Mouse (Mus musculus): ENCODE results near the gene Zmynd8. TPM values are rescaled to one million over a fixed set of nuclear protein-coding genes. Genes with fewer than 3 reads are reported as not detected.

Zmynd8 gene
- polyA plus RNA-seq, 1 experiment, result 237 TPM

DNA sequence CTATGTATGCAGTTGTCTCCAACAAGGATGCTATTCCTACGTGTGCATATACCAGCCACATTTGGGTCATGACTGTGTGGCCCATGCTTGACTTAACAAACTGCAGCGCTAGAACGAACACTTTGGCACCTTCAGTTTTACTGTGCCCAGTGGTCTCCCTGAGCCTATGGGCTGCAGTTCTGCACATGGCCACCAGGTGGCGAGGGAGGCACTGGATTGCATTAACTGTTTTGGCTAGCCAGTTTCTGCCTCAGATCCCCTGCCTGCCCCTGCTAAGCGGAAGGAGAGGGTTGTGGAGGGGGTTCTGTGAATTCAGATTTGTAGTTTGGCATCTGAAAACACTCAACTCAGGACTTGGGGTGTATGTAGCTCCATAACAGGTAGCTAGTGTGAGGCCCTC lies 116.5 kb downstream of the Zmynd8 start:
- no peaks in the 10 kb centered on the region for H3K36me3 ChIP-seq (ENCODE audit: control insufficient read depth, insufficient read depth, low read length, poor library complexity, severe bottlenecking)
- no peak overlapping the region for H3K27ac ChIP-seq (ENCODE audit: insufficient read depth, low read length)
- H3K4me1 ChIP-seq (ENCODE audit: control insufficient read depth, insufficient read depth, low read length), result peaks cover 3% of the 10 kb centered on the region
- no peaks in the 10 kb centered on the region for H3K27me3 ChIP-seq (ENCODE audit: control insufficient read depth, insufficient read depth, low read length, poor library complexity, severe bottlenecking)
- no peak overlapping the region for H3K9ac ChIP-seq (ENCODE audit: low read depth, poor library complexity, severe bottlenecking)
- no peak for TF ChIP-seq EP300 (IDR thresholded peaks at IDR 0.05; ENCODE audit: insufficient read depth, low read depth, low read length)
- TF ChIP-seq POLR2A (IDR thresholded peaks at IDR 0.05; ENCODE audit: insufficient read depth, low read length), result no peak
- TF ChIP-seq CTCF (IDR thresholded peaks at IDR 0.05; ENCODE audit: low read depth, low read length), result peak; percentile 99
- H3K9me3 ChIP-seq (replicated peaks; ENCODE audit: control insufficient read depth, insufficient read depth, low read length, poor library complexity, severe bottlenecking), result no peaks in the 10 kb centered on the region
- no peak overlapping the region for H3K4me3 ChIP-seq (ENCODE audit: low read depth, low read length)

DNA sequence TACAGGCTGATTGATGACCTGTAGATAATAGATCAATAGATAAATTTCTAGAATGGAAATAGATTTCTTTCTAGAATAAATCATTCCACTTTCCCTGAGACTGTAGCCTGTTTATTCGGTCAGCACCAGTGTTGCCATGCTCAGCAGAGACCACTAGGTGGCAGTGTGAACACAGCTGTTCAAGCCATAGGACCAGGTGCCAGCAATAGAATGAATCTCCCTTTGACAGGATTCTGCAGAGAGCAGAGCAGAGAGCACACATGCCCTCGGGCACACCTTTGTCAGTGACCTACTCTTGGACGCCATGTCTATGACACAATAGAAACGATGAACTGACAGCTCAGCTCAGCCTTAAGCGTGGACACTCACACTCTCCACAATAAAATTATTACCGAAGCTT lies 119.9 kb downstream of the Zmynd8 start:
- no peaks in the 10 kb centered on the region for H3K36me3 ChIP-seq (ENCODE audit: control insufficient read depth, insufficient read depth, low read length, poor library complexity, severe bottlenecking)
- H3K9me3 ChIP-seq (replicated peaks; ENCODE audit: control insufficient read depth, insufficient read depth, low read length, poor library complexity, severe bottlenecking), result no peaks in the 10 kb centered on the region; the same call in 1 of the 2 replicates
- H3K4me3 ChIP-seq (ENCODE audit: low read depth, low read length), result no peak overlapping the region
- no peak overlapping the region for H3K9ac ChIP-seq (ENCODE audit: low read depth, poor library complexity, severe bottlenecking)
- H3K27me3 ChIP-seq (ENCODE audit: control insufficient read depth, insufficient read depth, low read length, poor library complexity, severe bottlenecking), result no peaks in the 10 kb centered on the region
- no peaks in the 10 kb centered on the region for H3K4me1 ChIP-seq (ENCODE audit: control insufficient read depth, insufficient read depth, low read length)
- H3K27ac ChIP-seq (ENCODE audit: insufficient read depth, low read length), result no peak overlapping the region
- TF ChIP-seq POLR2A (IDR thresholded peaks at IDR 0.05; ENCODE audit: insufficient read depth, low read length) (no peak), EP300 (IDR thresholded peaks at IDR 0.05; ENCODE audit: insufficient read depth, low read depth, low read length) (no peak), CTCF (IDR thresholded peaks at IDR 0.05; ENCODE audit: low read depth, low read length) (peak; percentile 96)

DNA sequence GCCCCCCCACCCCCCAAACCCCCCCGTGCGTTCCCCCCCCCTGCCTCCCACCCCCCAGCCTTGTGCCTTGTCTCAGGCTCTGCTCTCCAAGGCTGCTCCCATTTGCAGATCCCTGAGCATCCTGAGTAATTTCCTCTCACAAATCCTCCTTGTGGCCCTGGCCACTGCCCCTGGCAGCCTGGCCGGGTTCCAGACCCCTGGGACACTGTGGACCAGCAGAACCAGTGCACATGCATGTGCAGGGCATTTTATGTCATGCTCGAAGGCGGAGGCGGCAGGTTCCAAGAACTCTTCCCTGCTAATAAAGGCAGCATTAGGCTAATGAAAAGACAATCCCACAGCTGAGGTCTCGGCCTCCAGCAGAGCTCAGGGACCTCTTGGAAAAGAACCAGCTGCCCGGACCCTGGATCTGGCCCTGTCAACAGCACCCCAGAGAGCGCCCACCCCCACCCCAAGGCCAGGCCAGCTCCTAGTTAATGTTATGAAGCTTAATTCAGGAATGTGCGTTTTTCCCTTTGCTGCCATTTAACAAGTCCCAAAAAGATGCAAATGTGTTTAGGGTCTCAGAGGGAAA lies 129.4 kb downstream of the Zmynd8 start:
- H3K36me3 ChIP-seq (ENCODE audit: control insufficient read depth, insufficient read depth, low read length, poor library complexity, severe bottlenecking), result no peaks in the 10 kb centered on the region

DNA sequence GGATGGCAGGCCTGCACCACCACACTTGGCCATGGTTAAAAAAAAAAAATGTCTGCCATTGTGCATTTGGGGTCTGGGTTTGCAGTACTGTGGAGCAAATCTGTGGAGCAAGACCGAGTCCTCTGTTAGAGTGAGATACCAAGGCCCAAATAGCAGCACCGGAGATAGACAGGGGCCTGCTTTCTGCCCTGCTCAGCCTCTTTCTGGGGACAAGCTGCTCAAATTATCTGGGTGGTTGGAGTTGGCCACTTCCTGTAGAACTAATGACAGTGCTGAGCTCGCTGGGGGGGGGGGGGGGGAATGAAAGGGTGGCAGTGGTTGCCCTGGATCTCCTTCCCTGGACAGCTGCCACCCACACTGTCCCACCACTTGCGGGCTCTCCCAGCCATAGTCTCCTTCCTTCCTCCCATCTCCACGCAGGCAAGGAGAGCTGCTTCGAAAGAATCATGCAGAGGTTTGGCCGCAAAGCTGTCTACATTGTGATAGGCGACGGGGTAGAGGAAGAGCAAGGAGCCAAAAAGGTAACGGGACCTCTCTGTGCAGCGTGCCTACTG lies 129.9 kb downstream of the Zmynd8 start:
- H3K36me3 ChIP-seq (ENCODE audit: control insufficient read depth, insufficient read depth, low read length, poor library complexity, severe bottlenecking), result no peaks in the 10 kb centered on the region
- TF ChIP-seq POLR2A (IDR thresholded peaks at IDR 0.05; ENCODE audit: insufficient read depth, low read length), result no peak
- no peak for TF ChIP-seq CTCF (IDR thresholded peaks at IDR 0.05; ENCODE audit: low read depth, low read length)
- no peak for TF ChIP-seq EP300 (IDR thresholded peaks at IDR 0.05; ENCODE audit: insufficient read depth, low read depth, low read length)
- no peak overlapping the region for H3K9ac ChIP-seq (ENCODE audit: low read depth, poor library complexity, severe bottlenecking)
- no peak overlapping the region for H3K4me3 ChIP-seq (ENCODE audit: low read depth, low read length)
- H3K4me1 ChIP-seq (ENCODE audit: control insufficient read depth, insufficient read depth, low read length), result no peaks in the 10 kb centered on the region
- no peaks in the 10 kb centered on the region for H3K9me3 ChIP-seq (replicated peaks; ENCODE audit: control insufficient read depth, insufficient read depth, low read length, poor library complexity, severe bottlenecking)
- H3K27ac ChIP-seq (ENCODE audit: insufficient read depth, low read length), result no peak overlapping the region
- H3K27me3 ChIP-seq (ENCODE audit: control insufficient read depth, insufficient read depth, low read length, poor library complexity, severe bottlenecking), result no peaks in the 10 kb centered on the region

More for the DNA sequence above, 129.4 kb downstream of the Zmynd8 start:
- H3K4me3 ChIP-seq (ENCODE audit: low read depth, low read length), result no peak overlapping the region
- no peaks in the 10 kb centered on the region for H3K4me1 ChIP-seq (ENCODE audit: control insufficient read depth, insufficient read depth, low read length)
- H3K9me3 ChIP-seq (replicated peaks; ENCODE audit: control insufficient read depth, insufficient read depth, low read length, poor library complexity, severe bottlenecking), result no peaks in the 10 kb centered on the region; the same call in 1 of the 2 replicates
- H3K27me3 ChIP-seq (ENCODE audit: control insufficient read depth, insufficient read depth, low read length, poor library complexity, severe bottlenecking), result no peaks in the 10 kb centered on the region
- H3K27ac ChIP-seq (ENCODE audit: insufficient read depth, low read length), result no peak overlapping the region
- no peak overlapping the region for H3K9ac ChIP-seq (ENCODE audit: low read depth, poor library complexity, severe bottlenecking)
- no peak for TF ChIP-seq POLR2A (IDR thresholded peaks at IDR 0.05; ENCODE audit: insufficient read depth, low read length)
- no peak for TF ChIP-seq CTCF (IDR thresholded peaks at IDR 0.05; ENCODE audit: low read depth, low read length)
- TF ChIP-seq EP300 (IDR thresholded peaks at IDR 0.05; ENCODE audit: insufficient read depth, low read depth, low read length), result no peak

DNA sequence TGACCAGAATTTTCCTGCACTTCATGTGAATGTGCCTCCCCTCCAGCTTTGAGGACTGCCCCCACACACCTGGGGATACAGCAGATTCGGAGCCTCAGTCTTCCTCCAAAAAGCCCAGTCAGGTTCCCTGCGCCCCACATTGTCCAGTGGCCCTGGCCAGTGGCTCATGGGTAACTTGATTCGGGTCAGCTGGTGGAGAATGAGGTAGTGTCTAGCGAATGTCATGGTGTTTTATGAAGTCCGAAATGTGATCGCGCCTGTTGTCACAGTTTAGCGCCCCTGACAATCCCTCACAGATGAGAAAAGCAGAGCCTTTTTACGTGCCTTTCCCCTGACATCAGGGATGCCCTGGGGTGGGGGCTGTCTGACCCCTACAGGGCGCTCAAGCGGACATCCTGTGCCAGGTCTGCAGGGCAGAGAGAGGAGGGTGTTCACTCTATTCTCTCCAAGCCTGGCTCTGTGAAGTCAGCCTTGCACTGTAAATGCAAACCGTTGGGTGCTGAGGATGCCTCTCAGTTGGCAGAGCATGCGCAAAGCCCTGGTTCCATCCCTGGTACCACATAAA lies 139.3 kb downstream of the Zmynd8 start:
- Histone ChIP-seq H3K27ac (ENCODE audit: insufficient read depth, low read length) (no peak overlapping the region), H3K9me3 (replicated peaks; ENCODE audit: control insufficient read depth, insufficient read depth, low read length, poor library complexity, severe bottlenecking) (no peaks in the 10 kb centered on the region), H3K9ac (ENCODE audit: low read depth, poor library complexity, severe bottlenecking) (no peak overlapping the region), H3K4me1 (ENCODE audit: control insufficient read depth, insufficient read depth, low read length) (no peaks in the 10 kb centered on the region), H3K4me3 (ENCODE audit: low read depth, low read length) (no peak overlapping the region), H3K36me3 (ENCODE audit: control insufficient read depth, insufficient read depth, low read length, poor library complexity, severe bottlenecking) (no peaks in the 10 kb centered on the region), H3K27me3 (ENCODE audit: control insufficient read depth, insufficient read depth, low read length, poor library complexity, severe bottlenecking) (no peaks in the 10 kb centered on the region)
- TF ChIP-seq CTCF (IDR thresholded peaks at IDR 0.05; ENCODE audit: low read depth, low read length), result no peak
- TF ChIP-seq EP300 (IDR thresholded peaks at IDR 0.05; ENCODE audit: insufficient read depth, low read depth, low read length), result no peak
- TF ChIP-seq POLR2A (IDR thresholded peaks at IDR 0.05; ENCODE audit: insufficient read depth, low read length), result no peak

DNA sequence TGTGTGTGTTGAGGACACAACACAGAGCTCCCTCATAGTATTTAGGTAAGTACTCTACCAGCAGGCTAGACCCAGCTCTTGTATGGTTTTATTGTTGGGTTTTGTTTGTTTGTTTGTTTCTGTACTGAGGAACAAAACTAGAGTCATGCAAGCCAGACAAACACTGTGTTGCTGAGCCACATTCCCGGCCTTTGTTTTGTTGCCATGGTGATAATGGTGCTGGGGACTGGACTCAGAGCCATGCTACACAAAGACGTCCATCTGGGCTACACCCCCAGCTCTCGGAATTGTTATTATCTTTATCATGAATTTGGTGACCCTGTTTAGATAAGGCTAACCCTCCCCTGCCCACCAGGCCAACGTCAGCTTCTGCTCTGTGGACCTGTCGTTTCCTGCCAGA lies 140.3 kb downstream of the Zmynd8 start:
- Histone ChIP-seq H3K36me3 (ENCODE audit: control insufficient read depth, insufficient read depth, low read length, poor library complexity, severe bottlenecking) (no peaks in the 10 kb centered on the region), H3K4me1 (ENCODE audit: control insufficient read depth, insufficient read depth, low read length) (no peaks in the 10 kb centered on the region), H3K9me3 (replicated peaks; ENCODE audit: control insufficient read depth, insufficient read depth, low read length, poor library complexity, severe bottlenecking) (no peaks in the 10 kb centered on the region), H3K4me3 (ENCODE audit: low read depth, low read length) (no peak overlapping the region), H3K27me3 (ENCODE audit: control insufficient read depth, insufficient read depth, low read length, poor library complexity, severe bottlenecking) (no peaks in the 10 kb centered on the region), H3K9ac (ENCODE audit: low read depth, poor library complexity, severe bottlenecking) (no peak overlapping the region), H3K27ac (ENCODE audit: insufficient read depth, low read length) (no peak overlapping the region)
- TF ChIP-seq CTCF (IDR thresholded peaks at IDR 0.05; ENCODE audit: low read depth, low read length) (no peak), EP300 (IDR thresholded peaks at IDR 0.05; ENCODE audit: insufficient read depth, low read depth, low read length) (no peak), POLR2A (IDR thresholded peaks at IDR 0.05; ENCODE audit: insufficient read depth, low read length) (no peak)
